Mouse (Mus musculus): ENCODE measurements around the gene Dppa3. TPM values are rescaled to one million over a fixed set of nuclear protein-coding genes. Genes with fewer than 3 reads are reported as not detected.

Gene Dppa3
- polyA plus RNA-seq, 1 experiment from 2014 or later: not detected

GRCm38 (mm10) chr6:122601615-122602014, 24.6 kb upstream of the Dppa3 start:
- no peak for ATAC-seq (ENCODE audit: insufficient read depth, low FRiP score, low read depth)
- Histone ChIP-seq H3K4me3 (replicated peaks) (peak overlapping the region; percentile 47; the same call in 1 of the 2 replicates), H3K27me3 (replicated peaks) (no peaks in the 10 kb centered on the region), H3K4me2 (peak overlapping the region; percentile 70), H3K9me3 (no peaks in the 10 kb centered on the region), H3K4me1 (no peaks in the 10 kb centered on the region), H3K9ac (no peak overlapping the region), H3K27ac (0 out of 2 replicates have a peak overlapping the region, but pooled peaks have one; percentile 84), H3K36me3 (no peaks in the 10 kb centered on the region)
- 78% methylated on average over 3 of the region's 3 CpGs for WGBS

- Histone ChIP-seq H3K36me3 (no peaks in the 10 kb centered on the region), H3K27ac (peak within 1 kb of the TSS; percentile 84), H3K4me3 (replicated peaks) (peak within 1 kb of the TSS; percentile 47), H3K27me3 (replicated peaks) (no peaks in the 10 kb centered on the region), H3K9ac (peak within 1 kb of the TSS; percentile 29; the same call in 1 of the 2 replicates), H3K4me2 (peak within 1 kb of the TSS; percentile 70), H3K4me1 (no peaks in the 10 kb centered on the region), H3K9me3 (no peaks in the 10 kb centered on the region)
- 5% methylated on average over 22 of the region's 22 CpGs for WGBS
- peak; percentile 89 for ATAC-seq (ENCODE audit: insufficient read depth, low FRiP score, low read depth)
Observed at GRCm38 (mm10) chr6:122602242-122602991, 23.8 kb upstream of the Dppa3 start, which contains the start of gene Apobec1. Gene Apobec1 (minus strand): TSS chr6:122602444.

- Histone ChIP-seq H3K36me3 (no peaks in the 10 kb centered on the region), H3K9ac (no peak overlapping the region), H3K27me3 (replicated peaks) (no peaks in the 10 kb centered on the region), H3K27ac (peak overlapping the region; percentile 84), H3K4me3 (replicated peaks) (peak overlapping the region; percentile 47), H3K4me2 (peak overlapping the region; percentile 70), H3K9me3 (no peaks in the 10 kb centered on the region), H3K4me1 (no peaks in the 10 kb centered on the region)
- WGBS: 11% methylated on average over 1 of the region's 1 CpGs
- ATAC-seq (ENCODE audit: insufficient read depth, low FRiP score, low read depth): no peak
Observed at GRCm38 (mm10) chr6:122602992-122603322, 23.3 kb upstream of the Dppa3 start.

- H3K9me3 ChIP-seq: no peaks in the 10 kb centered on the region
- no peaks in the 10 kb centered on the region for H3K4me1 ChIP-seq
- no peak overlapping the region for H3K27ac ChIP-seq
- ATAC-seq (ENCODE audit: insufficient read depth, low FRiP score, low read depth): no peak
- H3K4me2 ChIP-seq: no peak overlapping the region
- H3K9ac ChIP-seq: no peak overlapping the region
- H3K36me3 ChIP-seq: no peaks in the 10 kb centered on the region
- no peak overlapping the region for H3K4me3 ChIP-seq (replicated peaks)
- H3K27me3 ChIP-seq (replicated peaks): no peaks in the 10 kb centered on the region
Observed at GRCm38 (mm10) chr6:122604260-122604659, 21.9 kb upstream of the Dppa3 start.

- H3K9ac ChIP-seq: no peak overlapping the region
- 89% methylated on average over 8 of the region's 8 CpGs for WGBS
- H3K4me2 ChIP-seq: no peak overlapping the region
- no peak overlapping the region for H3K4me3 ChIP-seq (replicated peaks)
- H3K27me3 ChIP-seq (replicated peaks): no peaks in the 10 kb centered on the region
- no peaks in the 10 kb centered on the region for H3K9me3 ChIP-seq
- no peaks in the 10 kb centered on the region for H3K4me1 ChIP-seq
- H3K27ac ChIP-seq: no peak overlapping the region
- no peak for ATAC-seq (ENCODE audit: insufficient read depth, low FRiP score, low read depth)
- H3K36me3 ChIP-seq: no peaks in the 10 kb centered on the region
Observed at GRCm38 (mm10) chr6:122605483-122605882, 20.7 kb upstream of the Dppa3 start.

- no peaks in the 10 kb centered on the region for H3K27me3 ChIP-seq (replicated peaks)
- H3K9ac ChIP-seq: no peak overlapping the region
- no peak overlapping the region for H3K4me3 ChIP-seq (replicated peaks)
- ATAC-seq (ENCODE audit: insufficient read depth, low FRiP score, low read depth): no peak
- no peaks in the 10 kb centered on the region for H3K9me3 ChIP-seq
- no peak overlapping the region for H3K27ac ChIP-seq
- WGBS: 93% methylated on average over 11 of the region's 11 CpGs
- no peaks in the 10 kb centered on the region for H3K4me1 ChIP-seq
- H3K4me2 ChIP-seq: no peak overlapping the region
- no peaks in the 10 kb centered on the region for H3K36me3 ChIP-seq
Observed at GRCm38 (mm10) chr6:122606661-122607060, 19.5 kb upstream of the Dppa3 start.

GRCm38 (mm10) chr6:122607700-122608099, 18.5 kb upstream of the Dppa3 start:
- no peak overlapping the region for H3K27ac ChIP-seq
- no peaks in the 10 kb centered on the region for H3K4me1 ChIP-seq
- H3K4me2 ChIP-seq: no peak overlapping the region
- WGBS: 88% methylated on average over 12 of the region's 12 CpGs
- no peak overlapping the region for H3K9ac ChIP-seq
- no peak overlapping the region for H3K4me3 ChIP-seq (replicated peaks)
- no peaks in the 10 kb centered on the region for H3K36me3 ChIP-seq
- no peaks in the 10 kb centered on the region for H3K27me3 ChIP-seq (replicated peaks)
- no peaks in the 10 kb centered on the region for H3K9me3 ChIP-seq
- ATAC-seq (ENCODE audit: insufficient read depth, low FRiP score, low read depth): no peak

- 77% methylated on average over 10 of the region's 10 CpGs for WGBS
- ATAC-seq (ENCODE audit: insufficient read depth, low FRiP score, low read depth): no peak
- no peaks in the 10 kb centered on the region for H3K27me3 ChIP-seq (replicated peaks)
Observed at GRCm38 (mm10) chr6:122608434-122609376, 17.5 kb upstream of the Dppa3 start.

GRCm38 (mm10) chr6:122609377-122609728, 16.9 kb upstream of the Dppa3 start:
- Histone ChIP-seq H3K27ac (no peak overlapping the region), H3K9me3 (no peaks in the 10 kb centered on the region), H3K4me2 (no peak overlapping the region), H3K4me3 (replicated peaks) (no peak overlapping the region), H3K36me3 (no peaks in the 10 kb centered on the region), H3K9ac (no peak overlapping the region), H3K27me3 (replicated peaks) (no peaks in the 10 kb centered on the region), H3K4me1 (no peaks in the 10 kb centered on the region)
- no peak for ATAC-seq (ENCODE audit: insufficient read depth, low FRiP score, low read depth)
- 54% methylated on average over 9 of the region's 9 CpGs for WGBS

More at GRCm38 (mm10) chr6:122608434-122609376, 17.5 kb upstream of the Dppa3 start:
- Histone ChIP-seq H3K27ac (no peak overlapping the region), H3K36me3 (no peaks in the 10 kb centered on the region), H3K4me3 (replicated peaks) (no peak overlapping the region), H3K4me1 (no peaks in the 10 kb centered on the region), H3K9me3 (no peaks in the 10 kb centered on the region), H3K4me2 (no peak overlapping the region), H3K9ac (no peak overlapping the region)

- Histone ChIP-seq H3K36me3 (no peaks in the 10 kb centered on the region), H3K4me1 (no peaks in the 10 kb centered on the region), H3K27me3 (replicated peaks) (no peaks in the 10 kb centered on the region), H3K9ac (no peak within 1 kb of the TSS), H3K9me3 (no peaks in the 10 kb centered on the region), H3K4me2 (no peak within 1 kb of the TSS), H3K27ac (no peak within 1 kb of the TSS), H3K4me3 (replicated peaks) (no peak within 1 kb of the TSS)
- no peak for ATAC-seq (ENCODE audit: insufficient read depth, low FRiP score, low read depth)
- WGBS: 37% methylated on average over 14 of the region's 14 CpGs
Observed at GRCm38 (mm10) chr6:122609771-122610170, 16.4 kb upstream of the Dppa3 start, which contains the start of gene Gdf3. Gene Gdf3 (minus strand): TSS chr6:122610087.

GRCm38 (mm10) chr6:122612426-122612825, 13.8 kb upstream of the Dppa3 start:
- H3K27ac ChIP-seq: no peak overlapping the region
- no peaks in the 10 kb centered on the region for H3K36me3 ChIP-seq
- 87% methylated on average over 4 of the region's 4 CpGs for WGBS
- ATAC-seq (ENCODE audit: insufficient read depth, low FRiP score, low read depth): no peak
- no peaks in the 10 kb centered on the region for H3K9me3 ChIP-seq
- H3K9ac ChIP-seq: no peak overlapping the region
- H3K4me1 ChIP-seq: no peaks in the 10 kb centered on the region
- no peak overlapping the region for H3K4me3 ChIP-seq (replicated peaks)
- no peaks in the 10 kb centered on the region for H3K27me3 ChIP-seq (replicated peaks)
- no peak overlapping the region for H3K4me2 ChIP-seq

- WGBS: 67% methylated on average over 2 of the region's 2 CpGs
- H3K9ac ChIP-seq: no peak overlapping the region
- no peaks in the 10 kb centered on the region for H3K4me1 ChIP-seq
- ATAC-seq (ENCODE audit: insufficient read depth, low FRiP score, low read depth): no peak
- H3K27me3 ChIP-seq (replicated peaks): no peaks in the 10 kb centered on the region
- H3K9me3 ChIP-seq: no peaks in the 10 kb centered on the region
- H3K4me3 ChIP-seq (replicated peaks): no peak overlapping the region
- no peak overlapping the region for H3K27ac ChIP-seq
- no peak overlapping the region for H3K4me2 ChIP-seq
- H3K36me3 ChIP-seq: no peaks in the 10 kb centered on the region
Observed at GRCm38 (mm10) chr6:122614047-122614446, 12.2 kb upstream of the Dppa3 start.
